Mouse (Mus musculus): ENCODE results near the gene Gm8229.
"Not testable (repeated sequence)": the region's sequence is repeated elsewhere in the genome, so short reads cannot be mapped to it uniquely, and the experiment has no call there.

Gm8229 gene

DNA sequence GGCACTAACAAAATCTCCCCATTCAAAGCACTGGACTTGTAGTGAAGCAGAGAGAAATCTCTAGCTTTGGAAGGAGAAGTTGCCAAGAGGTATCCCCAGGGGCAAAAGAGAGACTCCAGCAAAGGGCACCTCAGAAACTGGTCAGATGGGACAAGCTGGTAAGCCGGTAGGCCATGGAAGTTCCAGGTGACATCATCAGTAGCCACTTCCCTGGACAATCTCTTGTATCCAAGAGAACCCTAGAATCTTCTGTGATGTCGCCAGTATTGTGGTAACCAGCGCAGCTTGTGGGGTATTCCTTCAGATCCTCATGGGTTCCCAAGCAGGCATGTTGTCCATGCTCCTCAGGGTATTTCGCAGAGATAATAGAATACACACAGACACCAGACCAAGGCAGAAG lies at the start of gene Gm8229:
Gene Gm8229, plus strand, starts transcription at position 301 of the 400 bp plus-strand sequence.
- in situ Hi-C loops (cut with MboI; ENCODE audit: unreplicated experiment in 2 of 2), result not testable (repeated sequence)

DNA sequence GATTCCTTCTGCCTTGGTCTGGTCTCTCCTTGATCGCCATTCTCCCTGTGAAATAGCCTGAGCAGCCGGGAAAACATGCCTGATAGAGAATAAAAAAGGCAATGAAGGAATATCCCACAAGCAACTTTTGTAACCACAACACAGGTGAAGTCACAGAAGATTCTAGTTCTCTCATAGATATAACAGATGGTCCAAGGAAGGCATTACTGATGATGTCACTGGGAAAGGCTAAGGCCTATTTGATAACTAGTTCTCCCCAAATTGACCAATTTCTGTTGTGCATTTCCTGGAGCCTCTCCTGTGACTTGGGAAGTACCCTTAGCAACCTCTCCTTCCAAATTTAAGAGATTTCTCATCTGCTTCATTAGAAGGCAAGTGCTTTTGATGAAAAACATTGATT lies 26.7 kb upstream of the Gm8229 start, which contains the start of gene Gm5930:
Gene Gm5930, minus strand, starts transcription at position 101 of the 400 bp plus-strand sequence.
- in situ Hi-C loops (cut with MboI; ENCODE audit: unreplicated experiment in 2 of 2), result not testable (repeated sequence)

DNA sequence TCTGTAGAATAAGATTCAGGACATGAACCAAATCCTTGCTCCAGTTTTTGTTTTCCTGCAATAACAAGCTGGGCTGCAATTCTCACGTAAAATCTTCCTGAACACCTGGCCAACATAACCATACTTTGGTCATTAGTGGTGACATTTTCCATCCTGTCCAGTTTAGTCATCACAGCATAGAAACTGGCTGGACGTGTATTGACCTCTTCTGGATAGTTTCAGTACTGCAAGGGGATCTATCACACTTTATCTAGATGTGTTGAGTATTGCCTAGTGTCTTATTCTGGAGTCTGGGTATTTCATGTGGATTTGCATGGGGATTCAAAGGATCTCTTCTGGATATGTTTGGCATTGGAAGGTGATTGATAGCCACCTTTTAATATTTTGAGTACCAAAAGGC lies 3.7 kb upstream of the Gm8229 start:
- in situ Hi-C loops (cut with MboI; ENCODE audit: unreplicated experiment in 2 of 2), result not testable (repeated sequence)

DNA sequence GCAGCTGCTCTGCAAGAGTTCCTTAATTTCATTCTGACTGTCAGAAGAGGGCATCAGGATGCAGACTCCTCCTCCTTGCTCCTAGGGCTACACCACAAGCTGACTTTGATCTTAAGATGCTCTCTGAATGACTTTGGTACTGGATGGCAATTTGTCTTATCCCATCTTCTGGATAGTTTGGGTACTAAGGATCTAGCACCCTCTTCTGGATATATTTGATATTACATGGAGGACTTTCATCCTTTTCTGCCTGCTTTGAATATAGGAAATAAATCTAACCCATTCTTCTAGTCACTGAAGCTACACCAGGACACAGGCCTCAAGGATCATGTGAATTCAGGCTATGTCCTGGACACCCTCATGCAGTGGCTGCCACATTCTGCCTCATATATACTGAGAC lies 2.9 kb upstream of the Gm8229 start:
- in situ Hi-C loops (cut with MboI; ENCODE audit: unreplicated experiment in 2 of 2), result not testable (repeated sequence)

DNA sequence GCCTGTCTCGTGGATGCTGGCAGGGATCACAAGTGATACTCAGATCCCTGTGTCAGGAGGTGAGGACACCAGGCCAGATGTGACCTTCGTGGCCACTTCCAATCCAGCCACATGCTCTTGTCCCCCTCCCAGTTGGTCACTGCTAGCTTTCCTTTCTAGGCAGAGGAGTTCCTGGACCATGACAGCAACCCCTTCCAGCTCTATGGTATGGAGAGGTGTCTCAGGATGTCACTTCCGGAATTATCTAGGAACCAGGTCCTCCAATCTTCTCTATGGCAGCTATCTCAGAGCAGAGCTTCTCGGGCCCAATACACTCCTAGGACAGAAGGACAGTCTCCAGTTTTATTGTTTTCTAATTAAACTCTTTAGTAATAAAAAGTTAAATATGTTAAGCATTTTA lies 19.1 kb downstream of the Gm8229 start:
- in situ Hi-C loops (cut with MboI; ENCODE audit: unreplicated experiment in 2 of 2), result not testable (repeated sequence)

DNA sequence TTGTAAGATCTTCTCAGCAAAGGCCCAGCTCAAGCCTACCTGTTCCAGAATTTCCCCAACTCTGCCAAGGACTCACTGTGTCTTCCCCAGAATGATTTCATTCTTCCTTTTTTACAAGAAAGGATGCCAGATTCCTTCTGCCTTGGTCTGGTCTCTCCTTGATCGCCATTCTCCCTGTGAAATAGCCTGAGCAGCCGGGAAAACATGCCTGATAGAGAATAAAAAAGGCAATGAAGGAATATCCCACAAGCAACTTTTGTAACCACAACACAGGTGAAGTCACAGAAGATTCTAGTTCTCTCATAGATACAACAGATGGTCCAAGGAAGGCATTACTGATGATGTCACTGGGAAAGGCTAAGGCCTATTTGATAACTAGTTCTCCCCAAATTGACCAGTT lies 45.4 kb downstream of the Gm8229 start, which contains the start of gene Gm3371:
Gene Gm3371, minus strand, starts transcription at position 101 of the 400 bp plus-strand sequence.
- in situ Hi-C loops (cut with MboI; ENCODE audit: unreplicated experiment in 2 of 2), result not testable (repeated sequence)

All from v-Abl transformed pro-B cells (cell line).